Mouse (Mus musculus) cerebellum, adult 2 months (tissue): ENCODE measurements at regions not wholly inside any gene's neighbourhood (a gene's known extent, or its start where the extent isn't known, plus 50 kb on each side); places are given as distances from the start of the nearest gene placed in this dataset.

Source experiments
- CTCF ChIP-seq: fragments of 200-500 bp; IDR thresholded peaks from 2 replicates; pipeline ENCODE4 v1.5.1; 2011; ENCODE audit warnings: low read depth, mild to moderate bottlenecking, control low read depth, low read length, moderate library complexity, borderline replicate concordance; ENCODE audit not compliant: insufficient read depth
- POLR2A ChIP-seq: fragments of 200-500 bp; IDR thresholded peaks from 2 replicates; pipeline ENCODE4 v1.6.1; 2011; ENCODE audit warnings: low read length, control low read depth, borderline replicate concordance; ENCODE audit not compliant: insufficient read depth

GRCm38 (mm10) chr2:172756472-172756860, 183.7 kb downstream of the Bmp7 start:
- TF ChIP-seq CTCF (no peak), POLR2A (no peak)
